Mouse (Mus musculus) lung, adult 2 months (tissue): ENCODE data around the gene P4ha1.

ENCODE experiments used
- CTCF ChIP-seq: fragments of 200-500 bp; IDR thresholded peaks from 2 replicates; pipeline ENCODE4 v1.5.1; 2011; ENCODE audit warnings: mild to moderate bottlenecking, low read length, control low read depth; ENCODE audit not compliant: insufficient read depth
- POLR2A ChIP-seq: fragments of 200-500 bp; IDR thresholded peaks from 2 replicates; pipeline ENCODE4 v1.6.1; 2011; ENCODE audit warnings: low read depth, mild to moderate bottlenecking, control low read depth, low read length, borderline replicate concordance; ENCODE audit errors: extremely low read depth

DNA sequence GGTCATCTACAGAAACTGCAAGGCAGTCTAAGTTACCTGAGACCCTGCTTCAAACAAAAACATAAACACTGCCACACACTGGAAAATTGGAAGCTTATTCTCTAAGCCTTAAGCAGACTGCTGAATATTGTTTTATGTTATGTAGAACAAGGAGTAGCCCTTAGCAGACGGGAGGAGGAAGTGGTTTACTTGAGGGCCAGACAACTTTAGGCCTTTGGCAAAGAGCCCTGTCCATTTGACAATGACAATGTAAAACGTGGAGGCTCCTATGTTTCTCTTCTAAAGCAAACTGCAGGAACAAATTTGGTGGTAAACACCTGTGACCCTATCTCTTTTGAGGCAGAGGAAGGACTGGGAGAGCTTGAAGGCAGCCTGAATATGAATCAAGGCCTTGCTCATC is 13.0 kb upstream of the P4ha1 start:
- TF ChIP-seq CTCF (no peak), POLR2A (no peak)
